Mouse (Mus musculus) lung, embryonic 16.5 days (tissue): ENCODE measurements at regions not wholly inside any gene's neighbourhood (a gene's known extent, or its start where the extent isn't known, plus 50 kb on each side); places are given as distances from the start of the nearest gene placed in this dataset.

Source experiments
- ATAC-seq: fragments of 200-750 bp; cut with Nextera tagmentation; 2 replicates; pipeline ENCODE4 v1.8.0; 2017; ENCODE audit warnings: low read depth, mild to moderate bottlenecking, moderate library complexity
- H3K27ac ChIP-seq: fragments of 300-500 bp; sonication (generic); 2 replicates; pipeline ENCODE4 v1.5.1; 2014; ENCODE audit warnings: mild to moderate bottlenecking, control low read depth, low read length
- H3K27me3 ChIP-seq: fragments of 300-500 bp; sonication (generic); 2 replicates; pipeline ENCODE4 v1.6.1; 2014; ENCODE audit warnings: low read depth, low read length, mixed read lengths; ENCODE audit not compliant: control insufficient read depth, insufficient read depth
- H3K36me3 ChIP-seq: fragments of 300-500 bp; sonication (generic); 2 replicates; pipeline ENCODE4 v1.6.1; 2014; ENCODE audit warnings: low read length; ENCODE audit not compliant: control insufficient read depth, insufficient read depth
- H3K4me1 ChIP-seq: fragments of 300-500 bp; sonication (generic); replicated peaks from 2 replicates; pipeline ENCODE4 v1.6.1; 2014; ENCODE audit warnings: low read length, mixed read lengths; ENCODE audit not compliant: control insufficient read depth, insufficient read depth
- H3K4me2 ChIP-seq: fragments of 300-500 bp; sonication (generic); 2 replicates; pipeline ENCODE4 v1.6.1; 2014; ENCODE audit warnings: low read depth, low read length, control low read depth
- H3K4me3 ChIP-seq: fragments of 300-500 bp; sonication (generic); 2 replicates; pipeline ENCODE4 v1.5.1; 2014; ENCODE audit warnings: mild to moderate bottlenecking, low read length, control low read depth
- H3K9ac ChIP-seq: fragments of 300-500 bp; sonication (generic); 2 replicates; pipeline ENCODE4 v1.6.1; 2014; ENCODE audit warnings: low read length, control low read depth
- H3K9me3 ChIP-seq: fragments of 300-500 bp; sonication (generic); 2 replicates; pipeline ENCODE4 v1.6.1; 2016; ENCODE audit warnings: low read length; ENCODE audit not compliant: control insufficient read depth
- WGBS: fragments of 180-500 bp; shearing (Covaris S2); extraction: QIAGEN DNeasy Blood & Tissue Kit; methylation state at CpG from one replicate; pipeline ENCODE4 v1.1.7; 2014; 5-methylcytosine and 5-hydroxymethylcytosine counted together

DNA sequence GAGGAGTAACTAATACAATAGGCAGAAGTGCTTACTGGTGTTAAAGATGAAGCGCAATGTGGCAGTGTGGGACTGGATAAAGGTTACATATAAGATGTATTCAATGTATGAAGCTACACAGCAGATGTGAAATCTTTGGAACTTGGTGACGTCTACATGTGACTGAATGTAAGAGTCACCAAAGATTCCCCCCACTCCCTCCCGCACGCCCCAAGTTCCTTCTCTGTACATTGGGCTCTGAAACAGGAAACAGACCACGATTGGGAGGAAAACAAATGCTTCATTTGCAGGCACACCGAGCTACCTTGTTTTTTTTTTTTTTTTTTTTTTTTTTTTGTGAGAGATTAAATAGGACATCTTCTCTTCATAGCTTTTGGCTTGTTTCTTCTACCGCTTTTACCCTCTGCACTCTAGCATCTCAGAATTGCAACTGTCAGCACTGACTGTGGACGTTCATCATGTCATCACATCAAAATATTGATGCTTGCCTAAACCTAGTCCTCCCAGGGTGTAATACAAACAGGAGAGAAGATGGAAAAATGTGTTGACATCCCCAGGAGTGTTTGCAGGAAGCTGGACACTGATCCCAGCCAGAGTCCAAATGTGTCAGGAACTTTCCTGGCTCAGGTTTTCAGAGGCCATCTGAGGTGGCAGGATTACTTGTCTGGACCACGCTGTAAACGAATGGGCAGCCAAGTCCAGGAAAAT lies 208.0 kb upstream of the Ccdc122 start:
- no peak overlapping the region for H3K4me3 ChIP-seq
- no peak overlapping the region for H3K27ac ChIP-seq
- H3K9ac ChIP-seq: no peak overlapping the region
- no peak overlapping the region for H3K4me2 ChIP-seq
- WGBS: 62% methylated on average over 10 of the region's 10 CpGs
- no peaks in the 10 kb centered on the region for H3K9me3 ChIP-seq
- H3K4me1 ChIP-seq: no peaks in the 10 kb centered on the region; the same call in 1 of the 2 replicates
- ATAC-seq: no peak
- no peaks in the 10 kb centered on the region for H3K27me3 ChIP-seq
- no peaks in the 10 kb centered on the region for H3K36me3 ChIP-seq

DNA sequence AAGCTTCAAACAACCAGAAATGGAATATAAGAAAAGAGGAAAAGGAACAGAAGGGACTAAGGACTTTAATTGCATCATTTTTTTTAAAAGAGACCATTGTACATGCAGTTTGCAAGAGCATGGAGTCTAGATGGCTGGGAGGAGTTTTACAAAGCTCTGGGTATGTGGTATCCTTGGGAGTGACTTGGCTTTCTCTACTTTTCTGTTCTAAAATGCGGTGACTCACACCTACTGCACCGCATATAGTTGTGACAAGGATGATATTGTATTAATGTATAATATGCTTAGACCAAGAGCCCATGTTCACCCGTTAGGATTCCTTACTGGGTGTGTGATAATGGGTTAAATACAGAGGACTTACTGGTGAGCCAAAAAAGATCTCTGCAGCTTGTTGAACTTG lies 212.5 kb upstream of the Ccdc122 start:
- H3K4me1 ChIP-seq: peaks cover 11% of the 10 kb centered on the region
- no peak overlapping the region for H3K4me2 ChIP-seq
- H3K27me3 ChIP-seq: no peaks in the 10 kb centered on the region
- H3K4me3 ChIP-seq: no peak overlapping the region
- H3K27ac ChIP-seq: no peak overlapping the region
- 87% methylated on average over 3 of the region's 3 CpGs for WGBS
- no peak overlapping the region for H3K9ac ChIP-seq
- no peak for ATAC-seq
- H3K36me3 ChIP-seq: no peaks in the 10 kb centered on the region
- no peaks in the 10 kb centered on the region for H3K9me3 ChIP-seq

DNA sequence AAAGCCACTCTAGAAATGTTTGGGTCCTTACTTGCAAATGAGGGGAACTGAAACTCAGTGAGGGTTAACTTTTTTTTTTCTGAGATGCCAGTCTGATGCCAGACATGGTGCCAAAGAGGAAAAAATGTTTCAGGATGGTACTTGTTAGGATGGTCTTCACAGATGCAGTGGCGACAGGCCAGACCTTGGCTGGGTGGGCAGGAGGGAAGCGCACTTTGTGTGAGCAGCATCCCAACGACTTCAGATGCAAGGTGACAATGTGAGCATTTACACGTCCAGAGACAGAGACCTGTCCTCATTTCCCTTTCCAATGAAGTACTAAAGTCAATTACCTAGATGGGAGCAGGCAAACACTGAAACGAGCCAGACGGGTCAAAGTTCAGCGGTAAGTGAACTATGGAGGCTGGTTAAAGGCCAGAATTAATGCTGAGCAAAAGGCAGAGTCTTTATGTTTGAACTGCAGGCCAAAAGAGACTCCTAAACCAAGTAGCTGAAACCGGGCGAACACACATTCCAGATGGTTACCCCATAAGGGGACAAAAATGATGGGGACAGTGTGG lies 213.7 kb upstream of the Ccdc122 start:
- H3K9ac ChIP-seq: no peak overlapping the region
- H3K36me3 ChIP-seq: no peaks in the 10 kb centered on the region
- H3K9me3 ChIP-seq: no peaks in the 10 kb centered on the region
- ATAC-seq: no peak
- H3K27me3 ChIP-seq: no peaks in the 10 kb centered on the region
- H3K27ac ChIP-seq: no peak overlapping the region
- 75% methylated on average over 9 of the region's 9 CpGs for WGBS
- H3K4me1 ChIP-seq: peaks cover 23% of the 10 kb centered on the region
- no peak overlapping the region for H3K4me2 ChIP-seq
- no peak overlapping the region for H3K4me3 ChIP-seq

DNA sequence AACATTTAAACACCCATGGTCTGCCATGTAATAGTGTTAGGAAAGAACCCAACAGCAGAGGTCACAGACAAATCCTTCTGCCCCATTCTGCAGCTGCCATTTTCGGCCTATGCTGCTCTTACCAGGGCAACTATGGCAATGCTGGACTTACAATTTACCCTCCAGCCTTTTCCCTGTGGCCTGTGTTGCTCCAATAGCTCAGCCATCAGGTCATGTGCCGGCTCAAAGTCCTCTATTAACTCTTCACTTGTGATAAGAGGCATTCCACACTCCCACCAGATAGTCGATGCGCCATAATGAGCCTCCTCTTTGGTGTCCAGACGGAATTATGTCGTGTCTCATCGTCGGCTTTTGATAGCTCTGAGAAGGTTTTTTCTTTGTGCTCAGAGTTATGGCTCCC lies 214.7 kb upstream of the Ccdc122 start:
- H3K27me3 ChIP-seq: no peaks in the 10 kb centered on the region
- H3K27ac ChIP-seq: no peak overlapping the region
- H3K36me3 ChIP-seq: no peaks in the 10 kb centered on the region
- no peaks in the 10 kb centered on the region for H3K9me3 ChIP-seq
- 52% methylated on average over 8 of the region's 8 CpGs for WGBS
- H3K4me1 ChIP-seq: peaks cover 31% of the 10 kb centered on the region
- H3K9ac ChIP-seq: no peak overlapping the region
- no peak for ATAC-seq
- H3K4me2 ChIP-seq: no peak overlapping the region
- no peak overlapping the region for H3K4me3 ChIP-seq

- Histone ChIP-seq H3K27ac (no peak overlapping the region), H3K9ac (no peak overlapping the region), H3K4me3 (no peak overlapping the region), H3K4me2 (no peak overlapping the region), H3K36me3 (no peaks in the 10 kb centered on the region), H3K9me3 (no peaks in the 10 kb centered on the region), H3K4me1 (peaks cover 31% of the 10 kb centered on the region), H3K27me3 (no peaks in the 10 kb centered on the region)
- WGBS: 70% methylated on average over 7 of the region's 7 CpGs
- ATAC-seq: no peak
Observed at GRCm38 (mm10) chr14:76821484-76821883, 215.1 kb upstream of the Ccdc122 start.

GRCm38 (mm10) chr14:76820989-76821388 lies 215.6 kb upstream of the Ccdc122 start:
- no peak overlapping the region for H3K9ac ChIP-seq
- no peaks in the 10 kb centered on the region for H3K27me3 ChIP-seq
- no peak for ATAC-seq
- H3K36me3 ChIP-seq: no peaks in the 10 kb centered on the region
- peaks cover 31% of the 10 kb centered on the region for H3K4me1 ChIP-seq
- no peak overlapping the region for H3K4me3 ChIP-seq
- no peaks in the 10 kb centered on the region for H3K9me3 ChIP-seq
- H3K4me2 ChIP-seq: no peak overlapping the region
- H3K27ac ChIP-seq: no peak overlapping the region
- WGBS: 77% methylated on average over 6 of the region's 6 CpGs

- Histone ChIP-seq H3K4me1 (peaks cover 31% of the 10 kb centered on the region), H3K4me3 (no peak overlapping the region), H3K27me3 (no peaks in the 10 kb centered on the region), H3K4me2 (no peak overlapping the region), H3K27ac (peak overlapping the region; percentile 84), H3K9me3 (no peaks in the 10 kb centered on the region), H3K9ac (0 out of 2 replicates have a peak overlapping the region, but pooled peaks have one; percentile 21), H3K36me3 (no peaks in the 10 kb centered on the region)
- peak; percentile 75 for ATAC-seq
- WGBS: 16% methylated on average over 8 of the region's 8 CpGs
Observed at GRCm38 (mm10) chr14:76819690-76820089, 216.9 kb upstream of the Ccdc122 start.

DNA sequence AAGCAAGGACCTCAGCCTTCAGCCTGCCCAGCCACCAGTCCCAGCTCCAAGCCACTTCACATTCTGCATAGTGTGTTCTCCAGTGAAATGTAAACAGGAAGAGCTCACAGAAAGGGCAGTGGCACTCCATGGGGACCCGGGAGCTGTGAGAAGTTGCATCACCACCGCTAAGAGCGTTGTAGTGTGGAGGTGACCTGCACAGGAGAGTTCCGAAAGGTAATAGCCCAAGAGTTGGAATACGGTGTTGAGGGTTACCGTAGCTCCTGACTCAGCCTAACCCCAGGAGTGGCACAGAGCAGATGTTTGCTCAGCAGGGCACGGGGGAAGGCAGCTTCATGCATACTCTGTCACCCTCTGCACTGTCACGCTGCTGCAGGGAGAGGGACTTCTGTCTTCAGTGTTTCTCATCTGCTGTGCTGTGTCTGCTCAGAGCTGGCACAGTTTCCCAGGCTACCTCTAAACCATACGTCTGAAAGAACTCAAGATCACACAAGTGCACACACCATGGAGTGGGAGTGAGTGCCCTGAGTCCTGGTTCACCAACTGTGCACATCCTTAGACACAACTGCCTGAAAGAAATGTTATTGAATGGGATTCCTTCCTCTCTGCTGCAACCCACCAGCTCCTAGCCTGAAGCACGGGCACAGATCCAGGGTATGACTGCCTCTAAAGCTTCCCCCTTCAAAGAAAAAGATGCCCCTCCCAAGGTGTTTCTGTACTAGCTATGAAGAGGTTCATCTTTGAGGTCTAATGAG lies 218.1 kb upstream of the Ccdc122 start:
- no peak overlapping the region for H3K4me3 ChIP-seq
- WGBS: 24% methylated on average over 10 of the region's 10 CpGs
- H3K4me2 ChIP-seq: peak overlapping the region; percentile 23
- H3K9me3 ChIP-seq: no peaks in the 10 kb centered on the region
- H3K9ac ChIP-seq: 0 out of 2 replicates have a peak overlapping the region, but pooled peaks have one; percentile 20
- H3K4me1 ChIP-seq: peaks cover 31% of the 10 kb centered on the region
- peak; percentile 82 for ATAC-seq
- H3K27me3 ChIP-seq: no peaks in the 10 kb centered on the region
- peak overlapping the region; percentile 84 for H3K27ac ChIP-seq
- H3K36me3 ChIP-seq: no peaks in the 10 kb centered on the region

DNA sequence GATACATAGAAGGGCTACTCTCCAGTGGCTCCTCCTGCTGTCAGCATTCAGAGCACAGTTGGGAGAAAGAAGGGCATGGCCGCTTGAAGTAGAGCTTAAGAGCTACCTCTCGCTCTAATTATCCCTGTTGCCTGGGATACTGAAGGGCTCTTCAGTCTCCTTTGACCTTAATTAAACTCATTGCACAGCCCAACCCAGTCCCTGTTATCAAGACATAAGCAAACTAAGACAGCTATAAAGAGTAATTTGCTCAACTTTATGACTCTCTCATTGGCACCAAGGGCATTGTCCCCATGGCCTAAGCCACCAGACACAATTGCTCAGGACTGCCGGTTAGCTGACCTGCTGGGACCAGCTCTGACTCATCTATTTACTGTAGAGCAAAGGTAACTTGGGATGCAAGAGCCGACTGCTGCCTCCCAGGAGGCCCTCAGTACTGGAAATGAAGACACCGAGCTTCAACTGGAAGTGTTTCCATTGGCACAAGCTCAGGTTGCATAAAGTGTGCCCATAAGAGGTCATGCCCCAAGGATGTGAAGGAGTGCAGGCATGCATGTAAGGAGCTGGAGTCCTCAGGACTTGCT lies 219.3 kb upstream of the Ccdc122 start:
- no peak overlapping the region for H3K9ac ChIP-seq
- WGBS: 63% methylated on average over 5 of the region's 5 CpGs
- H3K9me3 ChIP-seq: no peaks in the 10 kb centered on the region
- H3K4me2 ChIP-seq: no peak overlapping the region
- H3K36me3 ChIP-seq: no peaks in the 10 kb centered on the region
- no peak overlapping the region for H3K4me3 ChIP-seq
- ATAC-seq: no peak
- H3K4me1 ChIP-seq: peaks cover 34% of the 10 kb centered on the region
- H3K27ac ChIP-seq: peak overlapping the region; percentile 84
- H3K27me3 ChIP-seq: no peaks in the 10 kb centered on the region
